Mouse (Mus musculus) left cerebral cortex, postnatal 36 days (tissue): Measurements from ENCODE around the gene Clock. TPM values are rescaled to one million over a fixed set of nuclear protein-coding genes. Genes with fewer than 3 reads are reported as not detected.

Experiments used
- DNase-seq, 2 experiments: peaks; one replicate each; pipeline ENCODE4 v3.0.0; 2021 to 2022; ENCODE audit warnings: low spot score in 2 of 2, mixed read lengths in 1 of 2
- intact Hi-C: fragments of 180-260 bp; cut with DNase I; formaldehyde crosslinking; loops from one replicate; pipeline ENCODE4 v1.15.1; 2025
- total RNA-seq, 2 experiments: library from RNA; stranded (reverse); gene quantifications; 2 replicates each; pipeline ENCODE4 v1.2.3; 2021

Clock gene
- total RNA-seq, 2 experiments from 2014 or later, result 46.8 to 57.5 TPM

GRCm38 (mm10) chr5:76183750-76184261 is 120.8 kb downstream of the Clock start, which contains the start of gene Tmem165:
Tmem165 (plus strand) TSS chr5:76183880.
- intact Hi-C loops, result loop anchor here (5.0 kb wide), 1 partner anchor 42 kb away; the partner anchor contains the start of gene Srd5a3
- DNase-seq, result peak; percentile 95 to 96

- DNase-seq, result no peak
- intact Hi-C loops, result loop anchor here (5.0 kb wide), 1 partner anchor 41 kb away; the partner anchor contains the start of gene Srd5a3
These were observed 121.4 kb downstream of the Clock start for GRCm38 (mm10) chr5:76183043-76183749.

- intact Hi-C loops, result loop anchor here (5.0 kb wide), 1 partner anchor 40 kb away; the partner anchor contains the start of gene Srd5a3
- no peak for DNase-seq
These were observed 122.3 kb downstream of the Clock start for GRCm38 (mm10) chr5:76182326-76182725.

GRCm38 (mm10) chr5:76179791-76180190 is 124.8 kb downstream of the Clock start:
- intact Hi-C loops, result loop anchor here (5.0 kb wide), 1 partner anchor 37 kb away; the partner anchor contains the start of gene Srd5a3

GRCm38 (mm10) chr5:76179171-76179570 is 125.4 kb downstream of the Clock start:
- intact Hi-C loops, result no loop called here
- no peak for DNase-seq

More at GRCm38 (mm10) chr5:76179791-76180190, 124.8 kb downstream of the Clock start:
- no peak for DNase-seq

- no peak for DNase-seq
- intact Hi-C loops, result no loop called here
These were observed 126.9 kb downstream of the Clock start for GRCm38 (mm10) chr5:76177664-76178063.

- intact Hi-C loops, result no loop called here
- DNase-seq, result no peak
These were observed 127.8 kb downstream of the Clock start for GRCm38 (mm10) chr5:76176841-76177240.

- intact Hi-C loops, result no loop called here
- no peak for DNase-seq
These were observed 128.2 kb downstream of the Clock start for GRCm38 (mm10) chr5:76176411-76176810.

- DNase-seq, result no peak
- intact Hi-C loops, result no loop called here
These were observed 129.5 kb downstream of the Clock start for GRCm38 (mm10) chr5:76175051-76175450.

- DNase-seq, result no peak
- intact Hi-C loops, result no loop called here
These were observed 133.6 kb downstream of the Clock start for GRCm38 (mm10) chr5:76171039-76171438.

- DNase-seq, result no peak
- intact Hi-C loops, result no loop called here
These were observed 134.1 kb downstream of the Clock start for GRCm38 (mm10) chr5:76170522-76170921.

- intact Hi-C loops, result no loop called here
- DNase-seq, result no peak
These were observed 139.8 kb downstream of the Clock start for GRCm38 (mm10) chr5:76164827-76165226.

- no peak for DNase-seq
- intact Hi-C loops, result no loop called here
These were observed 140.7 kb downstream of the Clock start for GRCm38 (mm10) chr5:76163828-76164390.

- no peak for DNase-seq
- intact Hi-C loops, result no loop called here
These were observed 141.7 kb downstream of the Clock start for GRCm38 (mm10) chr5:76162926-76163325.

GRCm38 (mm10) chr5:76161491-76161890 is 143.1 kb downstream of the Clock start:
- DNase-seq, result no peak
- intact Hi-C loops, result no loop called here

- intact Hi-C loops, result no loop called here
- DNase-seq, result no peak
These were observed 144.5 kb downstream of the Clock start for GRCm38 (mm10) chr5:76160086-76160485.

Other genes with a start within 250 kb of the Clock start
- gene Srd5a3, start 164.5 kb downstream of the Clock start, total RNA-seq, result 10 to 100 TPM; 18.2 to 24.4 TPM
- gene Tmem165, start 120.9 kb downstream of the Clock start, total RNA-seq, result 10 to 100 TPM; 31.1 to 39.5 TPM
- gene Pdcl2, start 26.4 kb upstream of the Clock start, total RNA-seq, result not detected
- not detected for gene Nmu, start 59.0 kb upstream of the Clock start, total RNA-seq
- gene Gm7271, start 179.2 kb upstream of the Clock start, total RNA-seq, result not detected
- 10 to 100 TPM; 50.7 to 55.1 TPM for gene Exoc1, start 224.5 kb upstream of the Clock start, total RNA-seq